Mouse (Mus musculus) regulatory T cell (primary cell): ENCODE measurements around the gene Gpx5.
"Not testable (repeated sequence)": the region's sequence is repeated elsewhere in the genome, so short reads cannot be mapped to it uniquely, and the experiment has no call there.

ENCODE experiments used
- in situ Hi-C: fragments of 300-600 bp; cut with MboI, MseI; formaldehyde crosslinking; loops from one replicate; pipeline ENCODE4 v1.15.1; 2025; ENCODE audit warnings: high pct_unique_total_duplicates

Gene Gpx5

DNA sequence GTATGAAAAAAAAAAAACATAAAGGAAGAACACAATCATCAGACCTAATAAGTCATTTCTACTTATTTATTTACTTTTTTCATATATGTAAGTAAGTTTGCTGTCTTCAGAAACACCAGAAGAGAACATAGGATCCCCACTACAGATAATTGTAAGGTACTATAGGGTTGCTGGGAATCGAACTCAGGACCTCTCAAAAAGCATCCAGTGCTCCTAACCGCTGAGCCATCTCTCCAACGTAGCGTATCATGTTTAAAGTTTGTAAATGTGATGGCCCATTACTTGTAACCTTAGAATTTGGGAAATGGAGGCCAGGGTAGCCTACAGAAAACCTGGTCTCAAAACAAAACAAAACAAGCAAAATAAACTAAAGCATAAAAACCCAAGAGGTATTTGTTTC, 25.0 kb downstream of the Gpx5 start:
- in situ Hi-C loops: no loop called here

- in situ Hi-C loops: no loop called here
Observed at GRCm38 (mm10) chr13:21265736-21266135, 26.8 kb downstream of the Gpx5 start.

DNA sequence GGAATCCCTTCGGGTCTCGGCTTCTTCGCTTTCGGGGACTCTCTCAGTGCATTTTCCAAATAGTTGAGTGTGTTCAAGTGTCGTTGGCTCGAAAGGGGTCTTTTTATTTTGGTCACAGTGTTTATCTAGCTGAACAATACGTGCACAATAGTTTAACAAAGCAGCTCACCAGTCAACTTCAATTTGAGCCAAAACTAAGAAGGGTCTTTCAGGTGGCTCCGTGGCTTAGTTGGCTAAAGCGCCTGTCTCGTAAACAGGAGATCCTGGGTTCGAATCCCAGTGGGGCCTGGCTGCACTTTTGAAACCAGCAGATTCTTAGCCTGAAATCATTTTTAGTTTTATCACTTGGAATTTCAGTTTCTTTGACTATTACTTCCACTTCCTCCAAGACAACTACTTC, 28.2 kb downstream of the Gpx5 start:
- in situ Hi-C loops: no loop called here

DNA sequence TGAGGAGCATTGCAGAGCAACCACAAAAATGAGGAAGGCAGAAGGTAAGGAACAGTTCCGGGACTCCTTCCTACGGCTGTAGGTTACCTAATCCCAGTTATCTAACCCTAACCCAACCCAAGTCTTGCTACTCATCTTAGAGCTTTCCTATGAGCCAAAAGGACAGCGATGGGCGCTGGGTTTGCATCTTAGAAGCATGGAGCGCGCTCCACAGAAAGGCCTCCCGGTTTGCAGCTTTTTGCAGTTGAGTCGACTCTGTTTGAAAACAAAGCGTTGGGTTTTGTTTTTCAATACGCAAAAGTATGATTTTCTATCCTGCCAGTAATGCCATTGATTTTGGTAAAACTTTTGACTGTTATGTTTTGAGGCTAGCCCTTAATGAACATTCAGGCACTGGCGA, 28.6 kb downstream of the Gpx5 start:
- in situ Hi-C loops: no loop called here

- in situ Hi-C loops: no loop called here
Observed at GRCm38 (mm10) chr13:21262787-21263461, 29.6 kb downstream of the Gpx5 start.

DNA sequence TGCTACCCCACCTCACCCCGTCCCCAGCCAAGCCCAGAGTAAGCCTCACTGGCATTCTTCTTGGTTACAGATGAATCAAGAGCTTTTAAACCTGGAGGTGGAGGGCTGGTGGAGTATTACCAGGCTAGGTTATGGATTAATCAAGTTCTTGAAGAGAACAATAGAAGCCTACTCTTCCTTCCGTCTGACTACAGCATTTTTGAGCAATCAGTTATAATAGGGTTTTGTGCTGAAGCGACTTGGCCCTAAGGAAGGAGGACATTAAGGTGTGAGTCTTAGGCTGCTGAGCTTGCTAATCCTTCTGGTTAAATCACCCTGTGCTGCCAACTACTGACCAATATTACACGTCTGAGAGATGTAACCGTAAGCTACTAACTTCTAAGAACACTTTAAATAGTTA, 32.2 kb downstream of the Gpx5 start:
- in situ Hi-C loops: no loop called here

GRCm38 (mm10) chr13:21259677-21260113, 32.8 kb downstream of the Gpx5 start:
- in situ Hi-C loops: no loop called here

DNA sequence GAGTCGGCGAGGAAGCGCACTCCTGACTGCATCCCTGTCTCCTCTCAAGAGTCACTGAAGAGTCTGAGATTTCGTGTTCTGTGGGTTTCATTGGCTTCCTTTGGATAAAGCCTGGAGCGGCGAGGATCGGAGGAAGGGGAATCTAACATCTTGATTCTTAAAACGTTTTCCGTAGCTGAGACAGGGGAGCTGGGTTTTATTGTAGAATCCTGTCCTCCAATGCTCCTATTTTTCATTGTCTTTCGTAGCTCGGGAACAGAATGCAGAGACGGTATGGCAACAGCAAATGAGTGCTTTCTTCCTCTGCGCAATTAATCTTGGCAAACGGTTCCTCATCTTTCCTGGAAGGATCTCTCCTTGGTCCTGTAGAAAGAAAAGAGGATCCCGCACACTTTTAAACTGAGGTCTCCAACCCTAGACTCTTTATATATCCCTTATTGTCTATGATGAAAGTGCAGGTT, 33.3 kb downstream of the Gpx5 start:
- in situ Hi-C loops: no loop called here

- in situ Hi-C loops: no loop called here
Observed at GRCm38 (mm10) chr13:21258524-21258923, 34.0 kb downstream of the Gpx5 start.

DNA sequence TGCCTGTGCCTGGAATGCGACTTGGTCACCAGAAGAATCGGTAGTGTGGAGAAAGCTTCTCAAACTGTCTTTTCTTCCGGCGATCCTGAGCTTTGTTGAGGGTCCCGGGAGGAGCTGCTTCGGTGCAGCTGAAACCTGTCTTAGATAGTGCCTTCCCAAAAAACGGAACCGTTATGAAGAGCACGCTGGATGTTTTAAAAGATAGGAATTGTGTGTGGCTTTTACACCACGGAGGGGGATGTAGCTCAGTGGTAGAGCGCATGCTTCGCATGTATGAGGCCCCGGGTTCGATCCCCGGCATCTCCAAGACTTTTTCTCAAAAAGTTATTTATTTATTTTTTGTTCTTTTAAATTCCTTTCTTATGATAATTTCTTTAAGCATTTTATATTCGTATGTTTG, 38.5 kb downstream of the Gpx5 start:
- in situ Hi-C loops: no loop called here

DNA sequence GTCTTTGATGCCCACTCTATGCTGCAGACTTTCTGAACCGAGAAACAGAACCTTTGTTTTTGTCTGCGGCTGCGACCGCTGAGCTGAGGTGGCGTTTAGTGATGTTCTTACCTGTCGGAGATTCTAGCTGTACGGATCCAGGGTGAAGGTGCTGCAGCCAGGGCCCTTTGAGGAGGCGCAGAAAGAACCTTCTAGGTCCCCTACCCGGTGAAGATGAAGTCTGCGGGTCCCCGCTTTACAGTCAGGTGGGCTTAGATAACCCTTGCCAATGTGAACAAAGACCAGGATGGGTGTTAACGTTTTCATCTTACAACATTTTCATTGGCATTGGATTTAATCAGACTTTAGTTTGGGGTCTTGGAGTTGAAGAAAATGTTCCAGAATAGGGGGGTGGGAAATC, 39.0 kb downstream of the Gpx5 start:
- in situ Hi-C loops: no loop called here

DNA sequence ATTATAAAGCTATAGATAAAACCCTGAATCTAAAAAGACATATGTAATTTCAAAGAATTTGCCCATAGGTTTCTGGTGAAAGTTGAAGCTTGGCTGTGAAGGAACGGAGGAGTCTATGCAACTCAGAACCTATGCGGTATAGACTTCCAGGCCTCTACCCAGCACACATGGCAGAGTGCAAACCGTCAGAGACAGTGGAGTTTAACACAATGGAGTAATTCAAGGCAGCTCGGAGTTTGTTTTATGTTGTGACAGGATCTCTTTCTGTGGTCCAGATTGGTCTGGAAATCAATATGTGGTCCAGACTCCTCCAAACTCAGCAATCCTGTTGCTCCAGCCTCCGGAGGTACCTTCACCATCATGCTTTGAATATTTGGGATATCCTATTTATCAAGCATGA, 39.5 kb downstream of the Gpx5 start:
- in situ Hi-C loops: no loop called here

- in situ Hi-C loops: no loop called here
Observed at GRCm38 (mm10) chr13:21250074-21250681, 42.4 kb downstream of the Gpx5 start.

DNA sequence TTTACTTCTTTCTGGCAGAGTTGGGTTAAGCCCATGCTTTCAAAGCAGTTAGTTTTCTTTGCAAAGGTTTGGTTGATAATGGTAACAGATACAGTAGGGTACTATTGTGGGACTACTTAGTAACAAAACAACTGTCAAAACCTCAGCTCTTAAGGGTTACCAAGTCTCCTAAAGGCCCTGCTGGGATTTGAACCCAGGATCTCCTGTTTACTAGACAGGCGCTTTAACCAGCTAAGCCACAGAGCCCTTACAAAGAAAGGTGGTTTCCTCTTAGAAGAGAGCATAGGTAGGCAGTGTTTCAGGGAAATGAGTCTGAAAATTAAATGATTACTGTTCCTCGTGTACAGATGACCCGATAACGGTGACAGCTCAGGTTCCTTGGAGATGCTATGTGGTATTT, 43.5 kb downstream of the Gpx5 start:
- in situ Hi-C loops: no loop called here

GRCm38 (mm10) chr13:21246276-21246675, 46.3 kb downstream of the Gpx5 start:
- in situ Hi-C loops: no loop called here

GRCm38 (mm10) chr13:21244967-21245366, 47.6 kb downstream of the Gpx5 start:
- in situ Hi-C loops: not testable (repeated sequence)

GRCm38 (mm10) chr13:21244089-21244488, 48.4 kb downstream of the Gpx5 start:
- in situ Hi-C loops: no loop called here

GRCm38 (mm10) chr13:21243196-21243595, 49.3 kb downstream of the Gpx5 start:
- in situ Hi-C loops: no loop called here

DNA sequence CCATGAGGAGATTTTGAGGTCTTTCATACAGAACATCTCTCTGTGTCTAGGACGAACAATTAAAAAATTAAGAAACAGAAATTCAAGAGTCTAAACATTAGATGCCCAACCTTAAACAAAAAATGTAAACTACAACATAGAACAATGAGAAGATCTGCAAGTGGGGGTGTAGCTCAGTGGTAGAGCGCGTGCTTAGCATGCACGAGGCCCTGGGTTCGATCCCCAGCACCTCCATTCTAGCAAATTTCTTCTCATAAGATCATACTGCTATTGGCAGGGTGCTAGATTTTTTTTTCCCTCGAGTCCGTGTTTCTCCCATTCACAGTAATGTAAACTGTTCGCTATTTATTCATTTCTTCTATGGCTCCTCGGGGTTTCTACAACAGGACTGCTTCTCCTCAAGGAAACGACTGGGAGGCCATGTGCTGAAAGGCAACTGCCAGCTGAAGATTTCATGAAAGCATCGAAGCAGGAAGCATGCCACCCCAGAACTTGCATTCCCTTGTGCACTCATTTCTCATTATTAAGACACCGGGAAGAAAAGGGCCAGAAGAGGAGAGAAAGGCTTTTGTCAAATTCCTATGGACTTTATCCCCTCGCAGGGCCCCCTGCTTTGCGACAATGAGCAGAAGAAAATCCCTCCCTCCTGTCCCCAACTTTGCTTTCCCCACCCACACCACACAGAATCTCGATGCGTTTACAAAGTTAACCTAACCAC, 50.0 kb downstream of the Gpx5 start:
- in situ Hi-C loops: no loop called here

- in situ Hi-C loops: no loop called here
Observed at GRCm38 (mm10) chr13:21240788-21241187, 51.7 kb downstream of the Gpx5 start.

- in situ Hi-C loops: no loop called here
Observed at GRCm38 (mm10) chr13:21237161-21237560, 55.4 kb downstream of the Gpx5 start.

DNA sequence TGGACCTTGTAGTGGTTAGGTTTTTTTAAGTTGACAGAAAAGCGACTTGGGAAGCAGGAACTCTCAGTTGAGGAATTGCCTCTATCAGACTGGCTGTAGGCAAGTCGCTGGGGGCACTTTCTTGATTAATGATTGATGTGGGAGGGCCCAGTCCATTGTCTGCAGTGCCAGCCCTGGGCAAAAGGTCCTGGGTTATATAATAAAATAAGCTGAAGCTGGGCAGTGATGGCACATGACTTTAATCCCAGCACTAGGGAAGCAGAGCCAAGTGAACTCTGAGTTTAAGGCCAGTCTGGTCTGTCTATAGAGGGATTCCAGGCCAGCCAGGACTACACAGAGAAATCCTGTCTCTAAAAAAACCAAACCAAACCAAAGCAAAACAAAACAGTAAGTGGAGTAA, 55.8 kb downstream of the Gpx5 start:
- in situ Hi-C loops: no loop called here
